Mouse (Mus musculus) embryonic fibroblast, embryonic 13.5 days (primary cell): ENCODE results near the gene Xylt1. TPM values are rescaled to one million over a fixed set of nuclear protein-coding genes. Genes with fewer than 3 reads are reported as not detected.

Experiments used
- H3K27ac ChIP-seq: 2 replicates; pipeline ENCODE4 v1.5.1; 2012; ENCODE audit warnings: low read length, control low read depth, inconsistent platforms; ENCODE audit not compliant: insufficient read depth
- H3K4me1 ChIP-seq: 2 replicates; pipeline ENCODE4 v1.6.1; 2011; ENCODE audit warnings: low read length; ENCODE audit not compliant: control insufficient read depth, insufficient read depth
- H3K4me3 ChIP-seq: 2 replicates; pipeline ENCODE4 v1.5.1; 2011; ENCODE audit warnings: mild to moderate bottlenecking, control low read depth, low read length; ENCODE audit not compliant: insufficient read depth
- CTCF ChIP-seq: IDR thresholded peaks from 2 replicates; pipeline ENCODE4 v1.5.1; 2011; ENCODE audit warnings: mild to moderate bottlenecking, control low read depth, low read length, moderate library complexity, borderline replicate concordance; ENCODE audit not compliant: insufficient read depth
- POLR2A ChIP-seq: IDR thresholded peaks from 2 replicates; pipeline ENCODE4 v1.6.1; 2011; ENCODE audit warnings: low read depth, mild to moderate bottlenecking, control low read depth, low read length, moderate library complexity
- polyA plus RNA-seq: library from polyadenylated mRNA; stranded (reverse); fragments of >200 nt; gene quantifications from 2 replicates; pipeline ENCODE4 v1.2.4, GENCODE M21; 2011; ENCODE audit warnings: low read depth; ENCODE audit not compliant: missing spikeins, insufficient read length

Gene Xylt1
- polyA plus RNA-seq, 1 experiment = 6.9 TPM

DNA sequence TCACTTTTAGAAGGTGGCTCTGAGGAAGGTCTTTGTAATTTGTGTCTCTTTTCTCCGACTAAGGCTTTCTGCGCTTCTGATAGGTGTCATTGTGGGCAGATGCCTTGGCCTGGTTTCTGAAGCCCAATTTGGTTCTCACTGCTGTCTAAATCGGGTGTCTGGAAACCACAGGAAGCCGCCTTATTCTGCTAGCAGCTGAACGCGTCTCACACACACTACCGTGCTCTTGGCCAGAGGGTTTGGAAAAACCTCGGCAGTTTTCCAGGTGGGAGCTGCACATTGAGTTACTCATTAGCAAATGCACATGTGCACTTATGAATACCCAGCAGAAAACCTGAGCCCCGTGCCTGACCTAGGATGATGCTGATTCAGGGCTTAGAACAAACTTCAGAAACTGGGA, 52.9 kb downstream of the Xylt1 start:
- no peak overlapping the region for H3K27ac ChIP-seq
- no peak for TF ChIP-seq CTCF
- TF ChIP-seq POLR2A = no peak
- peaks cover 6% of the 10 kb centered on the region for H3K4me1 ChIP-seq
- no peak overlapping the region for H3K4me3 ChIP-seq

DNA sequence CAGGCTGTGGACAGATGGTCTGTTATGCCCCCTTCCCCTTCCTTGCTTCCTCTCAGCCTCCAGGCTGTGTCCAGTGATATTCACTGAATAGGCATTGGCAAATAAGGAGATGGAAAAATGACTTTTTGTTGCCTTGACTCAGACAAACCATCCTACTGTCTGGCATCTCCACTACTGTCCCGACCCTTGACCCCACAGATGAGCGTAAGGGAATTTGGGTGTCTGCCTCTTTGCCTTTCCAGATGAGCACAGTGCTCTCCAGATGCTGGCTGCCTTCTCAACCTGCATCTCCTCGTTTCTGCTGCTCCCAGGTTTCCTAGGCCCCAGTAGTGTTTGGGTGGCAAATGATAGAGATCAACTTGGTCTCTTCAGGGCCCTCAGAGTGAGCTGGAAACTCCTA, 54.3 kb downstream of the Xylt1 start:
- Histone ChIP-seq H3K4me1 (peaks cover 4% of the 10 kb centered on the region), H3K27ac (no peak overlapping the region), H3K4me3 (no peak overlapping the region)
- no peak for TF ChIP-seq CTCF
- no peak for TF ChIP-seq POLR2A

DNA sequence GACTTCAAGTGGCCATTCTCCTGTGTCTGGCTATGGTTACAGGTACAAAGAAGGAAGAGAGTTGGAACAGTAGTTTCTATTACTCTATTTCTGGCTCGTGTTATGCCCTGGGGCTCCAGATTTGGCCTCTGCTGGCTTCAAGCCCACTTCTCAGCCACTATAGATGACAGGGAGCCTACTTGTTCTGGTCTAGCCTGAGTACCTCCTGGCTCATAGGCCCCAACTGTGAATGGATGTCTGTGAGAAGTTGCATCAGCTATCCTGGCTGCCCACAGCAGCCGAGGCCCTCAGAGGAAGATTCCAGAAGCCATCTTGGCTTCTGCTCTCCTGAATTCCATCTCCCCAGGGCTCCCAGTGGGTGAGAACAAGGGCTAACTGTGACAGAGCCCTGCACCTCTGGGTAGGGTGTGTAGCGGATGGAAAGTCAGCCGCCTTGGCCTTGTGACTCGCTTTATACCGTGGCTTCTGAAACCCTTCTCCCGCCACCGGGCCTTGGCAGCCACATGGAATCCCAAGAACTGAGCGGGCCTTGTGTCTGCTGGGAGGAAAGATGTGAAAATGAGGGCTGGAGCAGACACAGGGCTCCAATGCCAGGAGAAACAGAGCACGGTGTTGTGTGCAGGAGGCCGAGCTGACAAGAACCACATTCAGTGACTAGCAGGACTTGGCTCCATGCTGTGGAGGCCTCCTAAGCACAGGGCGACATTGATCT, 55.1 kb downstream of the Xylt1 start:
- Histone ChIP-seq H3K4me1 (peaks cover 4% of the 10 kb centered on the region), H3K4me3 (no peak overlapping the region), H3K27ac (no peak overlapping the region)
- TF ChIP-seq POLR2A (no peak), CTCF (no peak)

DNA sequence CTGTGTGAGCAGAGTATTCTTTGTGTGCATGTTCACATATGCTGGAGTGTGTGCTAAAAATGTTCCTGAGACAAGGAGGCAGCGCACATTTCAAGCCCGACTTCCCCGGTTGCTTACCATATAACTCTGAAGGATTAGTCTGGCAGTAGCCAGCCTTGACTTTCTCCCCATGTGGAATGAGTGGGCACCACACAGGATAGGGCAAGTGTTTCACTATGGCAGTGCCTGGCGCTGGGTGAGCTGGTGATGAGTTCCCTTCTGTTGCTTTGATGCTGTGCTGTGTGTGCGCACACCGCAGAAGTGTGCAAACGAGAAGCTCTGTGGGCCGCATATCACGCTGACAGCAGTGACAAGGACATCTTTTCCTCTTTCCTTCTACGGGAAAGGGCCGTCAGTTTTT, 56.1 kb downstream of the Xylt1 start:
- Histone ChIP-seq H3K27ac (no peak overlapping the region), H3K4me1 (peaks cover 4% of the 10 kb centered on the region), H3K4me3 (no peak overlapping the region)
- TF ChIP-seq CTCF (no peak), POLR2A (no peak)

DNA sequence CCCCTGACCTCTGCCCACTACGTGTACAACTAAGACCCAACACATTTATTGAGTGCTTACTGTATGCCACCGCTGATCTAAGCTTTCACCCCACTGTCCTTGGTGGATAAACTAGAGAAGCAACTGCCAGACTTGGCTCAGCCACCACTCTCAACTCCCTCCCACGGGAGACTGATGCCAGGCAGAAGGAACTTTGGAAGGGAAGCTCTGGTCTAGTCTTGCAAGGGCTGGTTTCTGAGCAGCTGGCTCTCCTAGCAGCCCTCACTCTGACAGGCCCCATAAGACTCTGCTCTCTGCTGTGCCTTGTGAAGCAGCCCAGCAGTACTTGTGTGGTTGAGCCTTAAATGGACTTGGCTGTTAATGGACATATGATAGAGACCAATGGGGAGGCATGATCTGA, 60.2 kb downstream of the Xylt1 start:
- no peak for TF ChIP-seq POLR2A
- Histone ChIP-seq H3K4me3 (no peak overlapping the region), H3K27ac (no peak overlapping the region), H3K4me1 (no peaks in the 10 kb centered on the region)

DNA sequence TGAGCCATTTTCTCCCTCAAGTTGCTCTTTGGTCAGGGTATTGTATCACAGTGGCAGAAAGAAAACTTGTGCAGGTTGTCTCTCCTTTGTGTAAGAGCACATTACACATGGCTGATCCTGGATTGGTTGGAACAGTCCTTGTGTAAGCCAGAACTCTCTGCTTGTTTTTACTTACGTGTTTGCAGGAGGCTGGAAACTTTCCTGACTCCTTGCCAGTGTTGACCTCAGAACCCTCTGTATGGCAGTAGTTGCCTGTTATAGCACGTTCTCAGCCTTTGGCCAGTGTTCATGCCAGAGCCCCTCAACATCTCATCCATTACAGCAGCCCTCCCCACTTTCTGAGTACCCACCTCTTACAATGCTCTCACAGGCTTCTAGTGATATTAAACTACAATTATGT, 61.9 kb downstream of the Xylt1 start:
- Histone ChIP-seq H3K4me3 (no peak overlapping the region), H3K4me1 (no peaks in the 10 kb centered on the region), H3K27ac (no peak overlapping the region)
- no peak for TF ChIP-seq POLR2A
- TF ChIP-seq CTCF = no peak

DNA sequence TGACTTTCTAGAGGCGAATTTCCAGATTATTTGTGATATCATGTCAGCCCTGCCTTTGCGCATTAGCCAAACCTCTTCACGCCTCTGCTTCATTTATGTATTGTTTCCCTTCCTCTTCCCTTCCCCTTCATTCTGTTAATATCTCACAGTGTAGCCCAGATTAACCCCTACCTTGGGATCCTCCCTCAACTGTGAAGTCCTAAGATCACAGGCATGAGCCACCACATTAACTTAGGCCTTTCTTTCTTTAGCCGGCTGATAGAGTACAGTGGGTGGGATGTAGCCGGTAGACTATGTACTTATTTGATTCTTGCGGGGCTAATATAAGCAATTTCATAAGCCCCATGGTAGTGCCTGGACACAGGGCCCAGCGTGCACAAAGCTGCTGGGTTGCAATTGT, 62.4 kb downstream of the Xylt1 start:
- Histone ChIP-seq H3K4me3 (no peak overlapping the region), H3K27ac (no peak overlapping the region), H3K4me1 (no peaks in the 10 kb centered on the region)
- no peak for TF ChIP-seq CTCF

DNA sequence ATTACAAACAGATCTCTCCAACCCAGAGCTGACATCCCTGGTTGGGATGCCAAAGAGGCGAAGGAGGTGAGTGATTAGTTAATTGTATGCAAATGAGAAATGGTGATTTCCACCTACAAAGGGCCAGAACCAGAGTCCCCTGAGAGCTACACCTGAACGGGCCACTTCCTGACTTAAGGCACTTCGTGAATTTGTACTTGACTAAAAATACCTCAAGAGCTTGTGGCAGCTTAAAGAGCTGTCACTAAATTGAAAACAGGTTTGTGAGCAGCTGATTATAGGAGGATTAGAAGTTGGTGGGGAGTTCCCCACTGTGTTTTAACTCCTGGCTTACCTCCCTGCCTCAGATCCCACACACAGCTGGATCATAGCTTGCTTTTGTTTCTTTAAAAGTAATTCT, 64.7 kb downstream of the Xylt1 start:
- no peaks in the 10 kb centered on the region for H3K4me1 ChIP-seq

DNA sequence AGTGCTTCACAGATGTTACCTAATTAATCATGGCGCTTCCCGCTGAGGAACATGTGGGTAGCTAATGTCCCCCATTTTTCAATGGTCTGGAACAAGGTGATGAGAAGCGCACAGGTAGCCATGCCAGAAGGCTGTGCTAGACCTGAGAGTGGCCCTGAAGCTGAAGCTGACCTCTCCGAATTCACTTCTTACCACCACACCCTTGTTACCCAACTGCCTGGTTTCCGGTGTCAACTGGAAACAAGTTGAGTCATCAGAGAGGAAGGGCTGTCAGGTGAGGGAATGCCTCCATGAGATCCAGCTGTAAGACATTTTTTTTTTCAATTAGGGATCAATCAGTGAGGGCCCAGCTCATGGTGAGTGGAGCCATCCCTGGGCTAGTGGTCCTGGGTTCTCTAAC, 68.8 kb downstream of the Xylt1 start:
- 0 out of 2 replicates have a peak, but pooled peaks cover 2% of the 10 kb centered on the region for H3K4me1 ChIP-seq
- TF ChIP-seq CTCF (no peak), POLR2A (no peak)
- no peak overlapping the region for H3K27ac ChIP-seq
- no peak overlapping the region for H3K4me3 ChIP-seq

More for the DNA sequence above, 64.7 kb downstream of the Xylt1 start:
- H3K4me3 ChIP-seq = no peak overlapping the region
- TF ChIP-seq CTCF (no peak), POLR2A (no peak)
- H3K27ac ChIP-seq = no peak overlapping the region

DNA sequence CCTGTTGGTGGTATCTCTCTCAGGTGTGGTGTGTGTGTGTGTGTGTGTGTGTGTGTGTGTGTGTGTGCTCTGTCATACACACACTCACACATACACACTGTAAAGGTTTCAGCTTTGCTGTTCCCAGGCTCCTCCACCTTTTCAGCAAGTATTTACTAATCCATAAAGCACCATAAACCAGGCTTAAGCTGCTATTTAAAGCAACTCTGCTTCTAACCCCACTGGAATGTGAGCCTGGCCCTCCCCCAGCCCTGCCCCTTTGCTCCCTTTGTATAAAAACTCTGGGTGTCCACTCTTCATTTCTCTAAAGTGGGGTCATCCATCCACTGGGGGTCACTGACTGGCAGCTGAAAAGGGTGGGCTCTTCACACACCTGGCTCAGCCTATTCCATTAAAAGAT, 70.4 kb downstream of the Xylt1 start:
- no peak overlapping the region for H3K4me3 ChIP-seq
- no peak overlapping the region for H3K27ac ChIP-seq
- TF ChIP-seq POLR2A (no peak), CTCF (no peak)
- 0 out of 2 replicates have a peak, but pooled peaks cover 2% of the 10 kb centered on the region for H3K4me1 ChIP-seq
